In genomic region chr8:120225421-120226151, GRCm38 (mm10) we compare ENCODE assay signal across 7 mouse cellular contexts. TPM values are rescaled to one million over a fixed set of nuclear protein-coding genes. Genes with fewer than 3 reads are reported as not detected.
DNase-seq lines count a peak whose midpoint lies in the region; ATAC-seq and TF ChIP-seq lines count a peak whose summit lies in the region.

No protein-coding gene starts in this region.

- H3K9me3 ChIP-seq in neural tube, embryonic 12.5 days = no peaks in the 10 kb centered on the region
- H3K9me3 ChIP-seq in neural tube, embryonic 15.5 days (replicated peaks) = no peaks in the 10 kb centered on the region

- H3K4me2 ChIP-seq in neural tube, embryonic 12.5 days (replicated peaks) = no peak overlapping the region
- H3K4me2 ChIP-seq in neural tube, embryonic 15.5 days = no peak overlapping the region

- H3K4me3 ChIP-seq in neural tube, embryonic 12.5 days = no peak overlapping the region
- H3K4me3 ChIP-seq in neural tube, embryonic 15.5 days (replicated peaks) = no peak overlapping the region
- no peak overlapping the region for H3K4me3 ChIP-seq in small intestine, adult 2 months (ENCODE audit: low read depth, low read length)

- peaks cover 5% of the 10 kb centered on the region for H3K27me3 ChIP-seq in neural tube, embryonic 12.5 days (replicated peaks)
- H3K27me3 ChIP-seq in neural tube, embryonic 15.5 days (replicated peaks) = no peaks in the 10 kb centered on the region
- peaks cover 22% of the 10 kb centered on the region for H3K27me3 ChIP-seq in small intestine, adult 2 months (ENCODE audit: control insufficient read depth, insufficient read depth, low read length)

- H3K27ac ChIP-seq in neural tube, embryonic 12.5 days = no peak overlapping the region; the same call in 1 of the 2 replicates
- no peak overlapping the region for H3K27ac ChIP-seq in neural tube, embryonic 15.5 days (replicated peaks)
- no peak overlapping the region for H3K27ac ChIP-seq in small intestine, adult 2 months (ENCODE audit: insufficient read depth, low read depth, low read length)

- TF ChIP-seq CTCF in small intestine, adult 2 months (IDR thresholded peaks at IDR 0.05; ENCODE audit: extremely low read depth, insufficient read length, insufficient replicate concordance, low read depth, low read length) = peak; percentile 3; the same call in 1 of the 2 replicates

- 32% methylated on average over 10 of the region's 10 CpGs for WGBS in neural tube, embryonic 12.5 days
- 23% methylated on average over 10 of the region's 10 CpGs for WGBS in neural tube, embryonic 15.5 days
- WGBS in small intestine, adult 2 months = 46% methylated on average over 10 of the region's 10 CpGs

- no peaks in the 10 kb centered on the region for H3K36me3 ChIP-seq in neural tube, embryonic 12.5 days
- no peaks in the 10 kb centered on the region for H3K36me3 ChIP-seq in neural tube, embryonic 15.5 days
- H3K36me3 ChIP-seq in small intestine, adult 2 months (ENCODE audit: control insufficient read depth, insufficient read depth, low read length) = no peaks in the 10 kb centered on the region

- no peak for TF ChIP-seq POLR2A in small intestine, adult 2 months (IDR thresholded peaks at IDR 0.05; ENCODE audit: low read depth, low read length)

- H3K4me1 ChIP-seq in neural tube, embryonic 12.5 days = peaks cover 76% of the 10 kb centered on the region
- peaks cover 64% of the 10 kb centered on the region for H3K4me1 ChIP-seq in neural tube, embryonic 15.5 days
- peaks cover 6% of the 10 kb centered on the region for H3K4me1 ChIP-seq in small intestine, adult 2 months (ENCODE audit: control insufficient read depth, insufficient read depth, insufficient read length, low read length)

- 0 out of 2 replicates have a peak overlapping the region, but pooled peaks have one; percentile 6 for H3K9ac ChIP-seq in neural tube, embryonic 12.5 days
- H3K9ac ChIP-seq in neural tube, embryonic 15.5 days (replicated peaks) = no peak overlapping the region

- DNase-seq in embryo, embryonic 11 days = peak; percentile 59
- peak; percentile 58 to 61 for DNase-seq in layer of hippocampus, postnatal 36 days
- DNase-seq in gastrocnemius, adult 8-10 months (ENCODE audit: low spot score in 2 of 2) = no peak
- DNase-seq in spleen, postnatal 4 days (ENCODE audit: low spot score in 2 of 2) = no peak

- no peak for ATAC-seq in neural tube, embryonic 12.5 days (ENCODE audit: low FRiP score, low read depth)
- ATAC-seq in neural tube, embryonic 15.5 days (ENCODE audit: low FRiP score) = no peak

RNA-seq across cellular contexts. Expression of gene Gse1, which starts 2.7 kb away (rescaled TPM):
- polyA plus RNA-seq in neural tube, embryonic 12.5 days (2016; fragmentation: Nextera tagmentation; extraction: Ambion mirVana) = 26.0 and 30.5 TPM in 2 replicates
- polyA plus RNA-seq in neural tube, embryonic 15.5 days (2015; fragmentation: Nextera tagmentation; extraction: Ambion mirVana) = 12.2 and 14.0 TPM in 2 replicates
- total RNA-seq in layer of hippocampus, postnatal 36 days (2021) = 100 to 1,000 TPM; 147 to 155 TPM
- 29.6 and 55.9 TPM in 2 replicates for polyA plus RNA-seq in small intestine, adult 2 months (2012; rRNA removed)
- total RNA-seq in gastrocnemius, adult 8-10 months (2022) = 10 to 100 TPM; 32.6 to 36.2 (median 34.6) TPM

RNA-seq across cellular contexts. Expression of gene Fam92b, which starts 48.3 kb away (rescaled TPM):
- 0.89 and 1.3 TPM in 2 replicates for polyA plus RNA-seq in neural tube, embryonic 12.5 days (2016; fragmentation: Nextera tagmentation; extraction: Ambion mirVana)
- polyA plus RNA-seq in neural tube, embryonic 15.5 days (2015; fragmentation: Nextera tagmentation; extraction: Ambion mirVana) = 1.6 and 1.7 TPM in 2 replicates
- under 1 TPM; 0.30 to 0.53 TPM for total RNA-seq in layer of hippocampus, postnatal 36 days (2021)
- polyA plus RNA-seq in small intestine, adult 2 months (2012; rRNA removed) = not detected in 2 replicates
- total RNA-seq in gastrocnemius, adult 8-10 months (2022) = not detected

Comparison
In these comparisons a context has a peak if more than half of its experiments do, and no peak if none do; other contexts are left out.
1. DNase-seq: peak in embryo, embryonic 11 days (single experiment) and layer of hippocampus, postnatal 36 days (2 of 2); none in gastrocnemius, adult 8-10 months (0 of 2) and spleen, postnatal 4 days (0 of 2).